Mouse (Mus musculus): ENCODE results near the gene 6030408B16Rik. TPM values are rescaled to one million over a fixed set of nuclear protein-coding genes. Genes with fewer than 3 reads are reported as not detected.

6030408B16Rik gene
- not detected for polyA plus RNA-seq (2021)

GRCm38 (mm10) chr15:101293025-101293621 is at the start of gene 6030408B16Rik:
TSS of gene 6030408B16Rik (plus strand) at chr15:101293212.
- ChIA-PET CTCF (interaction anchor here (1.0 kb wide), 2 partner anchors 9 to 23 kb away, joined by 3 read pairs; partner anchors contain the start of gene Atg101), POLR2A (interaction anchor here (0.6 to 1.3 kb wide), 2 partner anchors 9 to 18 kb away, joined by 3 to 4 read pairs; partner anchors contain the start of gene Atg101)
- in situ Hi-C loops (cut with MboI; ENCODE audit: low pct_unique_long_range_greater_than_20kb), result no loop called here
- DNase-seq (ENCODE audit: low read depth, low spot score) (no peak), ATAC-seq (no peak)
- no peak for TF ChIP-seq CTCF (IDR thresholded peaks at IDR 0.05)
- H3K27me3 ChIP-seq, result no peaks in the 10 kb centered on the region

- in situ Hi-C loops (cut with MboI; ENCODE audit: low pct_unique_long_range_greater_than_20kb), result loop anchor here (5.0 kb wide), 1 partner anchor 38 kb away; the partner anchor contains the start of gene Atg101
- TF ChIP-seq CTCF (IDR thresholded peaks at IDR 0.05), result no peak
- H3K27me3 ChIP-seq, result no peaks in the 10 kb centered on the region
- ChIA-PET POLR2A (no interaction called here), CTCF (interaction anchor here (1.4 to 5.8 kb wide), 4 partner anchors 26 to 37 kb away, joined by 3 to 88 read pairs (median 4); partner anchors contain the start of gene Atg101)
- DNase-seq (ENCODE audit: low read depth, low spot score) (no peak), ATAC-seq (no peak)
Observed at GRCm38 (mm10) chr15:101244012-101244411, 49.0 kb upstream of the 6030408B16Rik start.

- ATAC-seq, result peak; percentile 92
- DNase-seq (ENCODE audit: low read depth, low spot score), result peak; percentile 90
- in situ Hi-C loops (cut with MboI; ENCODE audit: low pct_unique_long_range_greater_than_20kb), result no loop called here
- POLR2A ChIA-PET, result interaction anchor here (1.0 kb wide), 1 partner anchor 16 kb away, joined by 3 read pairs; no protein-coding TSS in a partner anchor
- H3K27me3 ChIP-seq, result no peaks in the 10 kb centered on the region
- no peak for TF ChIP-seq CTCF (IDR thresholded peaks at IDR 0.05)
- CTCF ChIA-PET, result interaction anchor here (1.1 to 2.9 kb wide), 5 partner anchors 9 to 69 kb away, joined by 3 to 9 read pairs (median 8); no protein-coding TSS in a partner anchor
Observed at GRCm38 (mm10) chr15:101246231-101247154, 46.5 kb upstream of the 6030408B16Rik start.

- in situ Hi-C loops (cut with MboI; ENCODE audit: low pct_unique_long_range_greater_than_20kb), result no loop called here
- no peak for TF ChIP-seq CTCF (IDR thresholded peaks at IDR 0.05)
- no peaks in the 10 kb centered on the region for H3K27me3 ChIP-seq
- POLR2A ChIA-PET, result no interaction called here
- ATAC-seq (no peak), DNase-seq (ENCODE audit: low read depth, low spot score) (no peak)
- CTCF ChIA-PET, result interaction anchor here (1.1 to 2.9 kb wide), 4 partner anchors 10 to 44 kb away, joined by 3 to 10 read pairs (median 9); no protein-coding TSS in a partner anchor
Observed at GRCm38 (mm10) chr15:101247155-101247498, 45.9 kb upstream of the 6030408B16Rik start.

GRCm38 (mm10) chr15:101248029-101248710 is 44.8 kb upstream of the 6030408B16Rik start:
- CTCF ChIA-PET, result interaction anchor here (1.1 to 2.2 kb wide), 5 partner anchors 21 to 736 kb away, joined by 3 to 10 read pairs (median 3); no protein-coding TSS in a partner anchor
- TF ChIP-seq CTCF (IDR thresholded peaks at IDR 0.05), result no peak

GRCm38 (mm10) chr15:101250220-101250800 is 42.7 kb upstream of the 6030408B16Rik start:
- TF ChIP-seq CTCF (IDR thresholded peaks at IDR 0.05), result no peak
- in situ Hi-C loops (cut with MboI; ENCODE audit: low pct_unique_long_range_greater_than_20kb), result no loop called here
- no peaks in the 10 kb centered on the region for H3K27me3 ChIP-seq
- ATAC-seq (no peak), DNase-seq (ENCODE audit: low read depth, low spot score) (no peak)
- ChIA-PET POLR2A (interaction anchor here (0.7 kb wide), 1 partner anchor 23 kb away, joined by 3 read pairs; no protein-coding TSS in a partner anchor), CTCF (interaction anchor here (1.3 kb wide), 1 partner anchor 10 kb away, joined by 3 read pairs; no protein-coding TSS in a partner anchor)

More at GRCm38 (mm10) chr15:101248029-101248710, 44.8 kb upstream of the 6030408B16Rik start:
- POLR2A ChIA-PET, result interaction anchor here (1.0 to 1.3 kb wide), 2 partner anchors 9 to 18 kb away, joined by 4 read pairs; no protein-coding TSS in a partner anchor
- DNase-seq (ENCODE audit: low read depth, low spot score), result no peak
- ATAC-seq, result no peak
- H3K27me3 ChIP-seq, result no peaks in the 10 kb centered on the region
- in situ Hi-C loops (cut with MboI; ENCODE audit: low pct_unique_long_range_greater_than_20kb), result no loop called here

- DNase-seq (ENCODE audit: low read depth, low spot score) (no peak), ATAC-seq (no peak)
- ChIA-PET CTCF (interaction anchor here (1.2 to 1.6 kb wide), 2 partner anchors 11 to 12 kb away, joined by 3 to 6 read pairs; no protein-coding TSS in a partner anchor), POLR2A (no interaction called here)
- H3K27me3 ChIP-seq, result no peaks in the 10 kb centered on the region
- in situ Hi-C loops (cut with MboI; ENCODE audit: low pct_unique_long_range_greater_than_20kb), result no loop called here
- no peak for TF ChIP-seq CTCF (IDR thresholded peaks at IDR 0.05)
Observed at GRCm38 (mm10) chr15:101251930-101252329, 41.1 kb upstream of the 6030408B16Rik start.

GRCm38 (mm10) chr15:101252614-101253013 is 40.4 kb upstream of the 6030408B16Rik start:
- no peak for TF ChIP-seq CTCF (IDR thresholded peaks at IDR 0.05)
- POLR2A ChIA-PET, result no interaction called here

GRCm38 (mm10) chr15:101253563-101253885 is 39.5 kb upstream of the 6030408B16Rik start:
- TF ChIP-seq CTCF (IDR thresholded peaks at IDR 0.05), result no peak
- DNase-seq (ENCODE audit: low read depth, low spot score), result no peak
- no peaks in the 10 kb centered on the region for H3K27me3 ChIP-seq
- no peak for ATAC-seq
- CTCF ChIA-PET, result no interaction called here
- in situ Hi-C loops (cut with MboI; ENCODE audit: low pct_unique_long_range_greater_than_20kb), result no loop called here
- POLR2A ChIA-PET, result no interaction called here

More at GRCm38 (mm10) chr15:101252614-101253013, 40.4 kb upstream of the 6030408B16Rik start:
- in situ Hi-C loops (cut with MboI; ENCODE audit: low pct_unique_long_range_greater_than_20kb), result no loop called here
- no peak for DNase-seq (ENCODE audit: low read depth, low spot score)
- H3K27me3 ChIP-seq, result no peaks in the 10 kb centered on the region
- CTCF ChIA-PET, result interaction anchor here (1.2 to 1.6 kb wide), 2 partner anchors 11 to 12 kb away, joined by 3 to 6 read pairs; no protein-coding TSS in a partner anchor
- no peak for ATAC-seq
